Mouse (Mus musculus) common myeloid progenitor, adult 5-6 weeks (primary cell): ENCODE results near the gene C1qtnf12. TPM values are rescaled to one million over a fixed set of nuclear protein-coding genes. Genes with fewer than 3 reads are reported as not detected.
A peak's percentile ranks its signal among the peaks of the same experiment; 100 is the strongest.

Source experiments
- ATAC-seq: replicated peaks from 2 replicates; pipeline ENCODE4 v1.8.0; 2016; ENCODE audit warnings: low read depth, mild to moderate bottlenecking, moderate TSS enrichment, inconsistent platforms; ENCODE audit not compliant: poor library complexity, severe bottlenecking
- total RNA-seq: library from RNA; stranded (forward); fragments of 200-1000, 187-1606 nt; gene quantifications from 2 replicates; pipeline ENCODE4 v1.2.3, GENCODE M21; 2017

The C1qtnf12 gene
- total RNA-seq, 1 experiment from 2014 or later = 70.8 TPM

GRCm38 (mm10) chr4:155992906-155993547, 30.9 kb downstream of the C1qtnf12 start:
- peak; percentile 70 for ATAC-seq

- ATAC-seq = no peak
Measured at GRCm38 (mm10) chr4:155993606-155994005, 31.5 kb downstream of the C1qtnf12 start.

DNA sequence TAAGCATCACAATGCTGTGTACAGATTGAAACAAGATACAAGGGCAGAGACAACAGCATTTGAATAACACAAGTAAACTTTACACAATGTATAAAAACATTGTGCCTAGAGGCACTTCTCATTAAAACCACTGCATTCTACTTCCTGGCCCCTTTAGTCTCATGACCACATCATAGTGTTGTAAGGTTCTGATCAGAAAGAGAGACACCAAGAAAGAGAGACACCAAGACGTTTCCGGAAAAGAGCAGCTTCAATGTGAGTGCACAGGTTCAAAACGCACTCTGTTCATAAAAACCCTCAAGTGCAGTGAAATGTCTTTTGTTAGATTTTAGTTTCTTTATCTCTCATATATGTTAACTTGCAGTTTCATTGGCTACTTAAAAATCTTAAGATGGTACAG, 42.0 kb downstream of the C1qtnf12 start:
- no peak for ATAC-seq

DNA sequence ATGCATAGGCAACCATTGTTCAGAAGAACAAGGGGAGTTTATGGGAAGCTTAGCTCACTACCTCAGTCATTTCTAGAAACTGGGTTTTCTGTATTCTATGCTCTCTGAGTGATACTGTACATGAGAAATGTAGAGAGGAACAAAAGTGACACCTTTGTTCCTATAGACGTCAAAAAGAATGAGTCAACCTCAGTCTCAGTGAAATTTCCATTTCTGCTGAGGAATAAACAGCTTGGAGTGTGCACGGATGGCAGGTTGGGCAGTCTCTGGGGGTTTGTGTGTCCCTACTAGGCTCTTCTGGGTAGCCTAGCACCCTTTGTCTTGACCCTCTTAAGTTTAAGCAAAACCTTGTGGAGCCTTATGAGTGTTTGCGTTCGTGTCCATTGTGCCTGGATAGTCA, 46.3 kb downstream of the C1qtnf12 start:
- no peak for ATAC-seq

DNA sequence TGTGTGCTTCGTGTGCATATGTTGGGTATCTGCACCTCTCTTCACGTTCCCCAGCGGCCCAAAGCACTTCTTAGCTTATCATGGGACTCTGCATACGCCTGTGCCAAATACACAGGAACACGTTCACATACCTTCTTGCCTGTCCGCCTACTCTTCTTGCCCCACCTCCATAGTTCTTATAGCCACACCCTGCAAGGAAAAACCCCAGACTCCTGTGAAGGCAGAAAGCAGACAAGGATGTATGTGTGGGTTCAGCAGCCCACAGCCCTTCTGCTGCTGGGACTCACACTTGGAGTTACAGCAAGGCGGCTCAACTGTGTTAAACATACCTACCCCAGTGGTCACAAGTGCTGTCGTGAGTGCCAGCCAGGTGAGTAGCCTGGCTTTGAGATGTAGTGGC, 51.5 kb downstream of the C1qtnf12 start, which contains the start of gene Tnfrsf4:
Gene Tnfrsf4, plus strand, starts transcription at position 207 of the 400 bp plus-strand sequence.
- no peak for ATAC-seq

DNA sequence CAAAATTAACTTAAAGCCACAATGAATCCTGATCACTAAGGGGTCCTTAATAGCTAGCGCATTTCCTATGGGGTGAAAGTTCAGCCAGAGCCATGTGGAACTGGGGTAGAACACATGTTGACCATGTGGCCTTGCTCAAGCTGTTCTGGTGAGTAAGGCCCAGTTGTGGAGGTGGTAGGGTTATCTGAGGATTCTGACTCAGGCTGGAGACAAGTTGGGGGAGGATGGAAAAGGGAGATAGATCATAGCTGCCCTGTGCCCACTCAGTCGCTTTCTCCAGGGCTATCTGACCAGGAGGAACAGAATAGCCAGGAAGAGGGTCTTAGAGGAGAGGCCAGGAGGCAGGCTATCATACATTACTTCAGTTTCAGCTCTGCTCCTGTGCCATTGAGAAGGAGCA, 52.3 kb downstream of the C1qtnf12 start:
- no peak for ATAC-seq

Other genes with a start within 250 kb of the C1qtnf12 start
- 0.29 TPM in 1 of 2 replicates, not detected in the other for gene Tmem240, start 227.5 kb upstream of the C1qtnf12 start, total RNA-seq
- 77.0 and 120 TPM in 2 replicates for gene Atad3a, start 201.2 kb upstream of the C1qtnf12 start, total RNA-seq
- 0.27 and 0.29 TPM in 2 replicates for gene Vwa1, start 187.6 kb upstream of the C1qtnf12 start, total RNA-seq
- not detected in 2 replicates for gene Tmem88b, start 176.4 kb upstream of the C1qtnf12 start, total RNA-seq
- not detected in 2 replicates for gene Ankrd65, start 171.9 kb upstream of the C1qtnf12 start, total RNA-seq
- gene Mrpl20, start 159.4 kb upstream of the C1qtnf12 start, total RNA-seq = 55.4 and 70.3 TPM in 2 replicates
- gene Ccnl2, start 149.8 kb upstream of the C1qtnf12 start, total RNA-seq = 83.7 and 89.3 TPM in 2 replicates
- 89.9 and 123 TPM in 2 replicates for gene Aurkaip1, start 131.0 kb upstream of the C1qtnf12 start, total RNA-seq
- not detected in 2 replicates for gene Mxra8, start 122.6 kb upstream of the C1qtnf12 start, total RNA-seq
- 9.2 and 11.4 TPM in 2 replicates for gene Dvl1, start 114.9 kb upstream of the C1qtnf12 start, total RNA-seq
- 0.09 TPM in 1 of 2 replicates, not detected in the other for gene Tas1r3, start 99.0 kb upstream of the C1qtnf12 start, total RNA-seq
- 9.2 and 10.2 TPM in 2 replicates for gene Cptp, start 92.9 kb upstream of the C1qtnf12 start, total RNA-seq
- gene Ints11, start 92.8 kb upstream of the C1qtnf12 start, total RNA-seq = 17.5 and 25.1 TPM in 2 replicates
- gene Pusl1, start 70.5 kb upstream of the C1qtnf12 start, total RNA-seq = 18.1 and 39.2 TPM in 2 replicates
- gene Acap3, start 70.5 kb upstream of the C1qtnf12 start, total RNA-seq = 18.0 and 20.1 TPM in 2 replicates
- 91.5 and 103 TPM in 2 replicates for gene Ube2j2, start 18.5 kb upstream of the C1qtnf12 start, total RNA-seq
- gene B3galt6, start 30.3 kb downstream of the C1qtnf12 start, total RNA-seq = 7.5 and 9.0 TPM in 2 replicates
- gene Sdf4, start 30.6 kb downstream of the C1qtnf12 start, total RNA-seq = 125 and 157 TPM in 2 replicates
- gene Tnfrsf4, start 51.5 kb downstream of the C1qtnf12 start, total RNA-seq = not detected in 2 replicates
- gene Tnfrsf18, start 63.8 kb downstream of the C1qtnf12 start, total RNA-seq = 6.1 and 9.8 TPM in 2 replicates
- gene Ttll10, start 97.1 kb downstream of the C1qtnf12 start, total RNA-seq = not detected in 2 replicates
- gene 9430015G10Rik, start 147.7 kb downstream of the C1qtnf12 start, total RNA-seq = 34.1 and 42.2 TPM in 2 replicates
- 0.05 TPM in 1 of 2 replicates, not detected in the other for gene Rnf223, start 168.2 kb downstream of the C1qtnf12 start, total RNA-seq
- 1.5 and 2.0 TPM in 2 replicates for gene Agrn, start 235.2 kb downstream of the C1qtnf12 start, total RNA-seq
- 3.7 TPM in 1 of 2 replicates, not detected in the other for gene Isg15, start 238.5 kb downstream of the C1qtnf12 start, total RNA-seq
- 0.18 and 3.1 TPM in 2 replicates for gene AW011738, start 241.0 kb downstream of the C1qtnf12 start, total RNA-seq